Mouse (Mus musculus) adrenal gland (tissue): ENCODE data around the gene Hist2h3c2.
"Not testable (repeated sequence)": the region's sequence is repeated elsewhere in the genome, so short reads cannot be mapped to it uniquely, and the experiment has no call there.

Experiments used
- intact Hi-C: fragments of 180-260 bp; cut with DNase I; formaldehyde crosslinking; loops from one replicate; pipeline ENCODE4 v1.15.1; 2025

The Hist2h3c2 gene

DNA sequence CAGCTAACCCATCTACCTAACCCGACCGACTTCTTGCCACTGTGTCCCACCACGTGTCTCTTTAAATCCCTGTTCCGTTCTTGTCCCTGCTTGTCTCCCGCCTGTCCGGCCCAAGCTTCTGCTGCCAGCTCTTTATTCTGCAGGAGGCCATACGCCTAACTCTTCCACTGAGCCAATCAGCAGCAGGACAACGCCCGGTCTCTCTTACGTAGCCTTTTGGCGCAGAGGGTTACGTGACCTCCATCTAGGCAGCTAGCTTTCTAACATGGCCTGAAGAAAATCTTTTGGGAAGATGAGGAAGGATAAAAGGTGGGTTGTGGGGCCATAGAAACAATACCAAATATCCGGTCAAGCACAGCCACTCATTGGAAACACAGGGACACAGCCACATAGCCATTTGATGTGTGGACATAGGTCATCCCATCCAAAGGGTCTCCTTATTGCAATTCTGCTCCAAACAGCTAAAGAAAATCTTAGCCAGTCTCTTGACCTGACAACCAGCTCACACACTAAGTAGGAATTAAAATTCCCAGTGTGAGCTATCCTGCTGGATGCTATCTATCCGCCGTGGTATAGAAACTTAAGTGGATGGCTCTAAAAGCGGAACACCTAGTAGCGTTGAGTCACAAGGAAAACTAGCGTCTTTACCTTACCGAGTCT, 23.4 kb upstream of the Hist2h3c2 start:
- intact Hi-C loops = loop anchor here (5.0 kb wide), 1 partner anchor 45 kb away; the partner anchor contains the start of genes Bola1 and Hist2h2ab

GRCm38 (mm10) chr3:96261623-96262022, 22.7 kb upstream of the Hist2h3c2 start:
- intact Hi-C loops = loop anchor here (5.0 kb wide), 1 partner anchor 44 kb away; the partner anchor contains the start of genes Bola1 and Hist2h2ab

DNA sequence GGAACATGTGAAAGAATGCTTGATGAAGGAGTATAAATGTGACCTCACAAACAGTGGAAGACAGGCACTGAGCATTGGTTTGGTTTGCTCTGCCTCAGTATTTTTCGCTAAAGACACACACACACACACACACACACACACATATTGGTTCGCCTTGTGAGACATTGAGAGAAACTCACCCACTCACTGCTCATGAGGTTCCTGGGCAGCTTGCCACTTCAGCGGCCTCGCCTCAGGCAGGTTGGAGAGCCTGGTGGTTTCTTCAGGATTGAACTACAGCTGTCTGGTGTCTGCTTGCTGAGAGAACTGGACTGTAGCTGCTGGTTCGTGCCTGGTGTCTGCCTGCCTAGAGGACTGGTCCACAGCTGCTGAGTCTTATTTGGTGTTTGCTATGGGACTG, 21.3 kb upstream of the Hist2h3c2 start:
- intact Hi-C loops = loop anchor here (5.0 kb wide), 1 partner anchor 43 kb away; the partner anchor contains the start of genes Bola1 and Hist2h2ab

GRCm38 (mm10) chr3:96257190-96257589, 18.3 kb upstream of the Hist2h3c2 start:
- intact Hi-C loops = no loop called here

- intact Hi-C loops = no loop called here
Measured at GRCm38 (mm10) chr3:96255926-96256593, 17.1 kb upstream of the Hist2h3c2 start.

GRCm38 (mm10) chr3:96254683-96255355, 15.9 kb upstream of the Hist2h3c2 start:
- intact Hi-C loops = no loop called here

- intact Hi-C loops = no loop called here
Measured at GRCm38 (mm10) chr3:96251787-96252186, 12.9 kb upstream of the Hist2h3c2 start.

DNA sequence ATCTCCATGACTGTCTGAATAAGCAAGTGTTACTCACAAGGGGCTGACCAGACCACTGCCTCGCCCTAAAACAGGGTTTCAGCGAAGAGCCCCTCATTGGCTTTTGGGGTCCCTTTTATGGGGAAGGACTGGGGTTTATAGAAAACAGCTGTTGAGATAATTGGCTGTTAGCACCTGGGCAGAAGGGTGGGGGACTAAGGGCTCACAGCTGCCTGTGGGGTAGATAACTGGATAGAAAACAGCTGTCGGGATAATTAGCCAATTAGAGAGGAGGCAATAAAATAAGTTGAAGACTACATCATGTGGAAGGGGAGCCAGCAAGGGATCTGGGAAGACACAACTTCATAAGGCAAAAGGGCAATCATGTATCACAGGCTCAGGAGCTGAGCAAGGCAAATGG, 12.0 kb upstream of the Hist2h3c2 start:
- intact Hi-C loops = no loop called here

- intact Hi-C loops = no loop called here
Measured at GRCm38 (mm10) chr3:96249034-96249345, 10.1 kb upstream of the Hist2h3c2 start.

DNA sequence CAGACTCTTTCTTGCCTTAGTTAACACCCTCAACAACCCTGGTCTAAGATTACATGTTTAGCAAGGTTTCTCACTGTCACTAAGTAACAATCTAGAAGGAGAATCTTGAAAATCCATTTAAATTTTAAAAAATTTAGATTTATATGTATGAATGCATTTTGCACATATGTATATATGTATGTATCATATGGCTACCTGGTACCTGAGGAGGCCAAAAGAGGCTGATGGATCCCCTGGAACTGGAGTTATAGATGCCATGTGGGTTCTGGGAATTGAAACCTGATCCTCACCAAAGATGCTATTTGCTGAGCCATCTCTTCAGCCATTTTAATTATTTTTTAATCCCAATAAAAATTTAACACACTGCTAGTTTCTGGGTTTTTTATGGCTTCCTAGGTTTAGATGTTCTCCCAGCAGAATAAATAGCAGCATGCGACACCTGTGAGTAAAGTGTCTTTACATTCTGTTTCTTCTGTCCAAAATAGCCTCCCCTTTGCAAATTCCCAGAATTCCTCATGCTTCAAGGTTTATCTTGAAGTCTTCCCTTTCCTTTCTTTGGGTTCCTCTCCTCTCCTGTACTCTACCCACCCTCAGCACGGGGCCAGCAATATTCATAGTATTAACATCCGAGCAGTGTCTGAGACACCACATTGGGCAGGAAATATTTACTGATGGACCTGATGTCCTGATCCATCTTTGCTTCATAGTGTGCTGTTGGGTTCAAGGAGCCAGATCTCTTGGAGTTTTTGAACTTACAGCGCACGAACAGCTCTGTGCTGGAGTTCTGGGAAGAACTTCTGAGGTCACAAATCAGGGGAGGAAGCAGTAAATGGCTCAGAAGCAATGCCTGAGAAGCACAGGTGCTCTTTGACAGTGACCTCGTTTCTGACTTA, 9.5 kb upstream of the Hist2h3c2 start:
- intact Hi-C loops = no loop called here

DNA sequence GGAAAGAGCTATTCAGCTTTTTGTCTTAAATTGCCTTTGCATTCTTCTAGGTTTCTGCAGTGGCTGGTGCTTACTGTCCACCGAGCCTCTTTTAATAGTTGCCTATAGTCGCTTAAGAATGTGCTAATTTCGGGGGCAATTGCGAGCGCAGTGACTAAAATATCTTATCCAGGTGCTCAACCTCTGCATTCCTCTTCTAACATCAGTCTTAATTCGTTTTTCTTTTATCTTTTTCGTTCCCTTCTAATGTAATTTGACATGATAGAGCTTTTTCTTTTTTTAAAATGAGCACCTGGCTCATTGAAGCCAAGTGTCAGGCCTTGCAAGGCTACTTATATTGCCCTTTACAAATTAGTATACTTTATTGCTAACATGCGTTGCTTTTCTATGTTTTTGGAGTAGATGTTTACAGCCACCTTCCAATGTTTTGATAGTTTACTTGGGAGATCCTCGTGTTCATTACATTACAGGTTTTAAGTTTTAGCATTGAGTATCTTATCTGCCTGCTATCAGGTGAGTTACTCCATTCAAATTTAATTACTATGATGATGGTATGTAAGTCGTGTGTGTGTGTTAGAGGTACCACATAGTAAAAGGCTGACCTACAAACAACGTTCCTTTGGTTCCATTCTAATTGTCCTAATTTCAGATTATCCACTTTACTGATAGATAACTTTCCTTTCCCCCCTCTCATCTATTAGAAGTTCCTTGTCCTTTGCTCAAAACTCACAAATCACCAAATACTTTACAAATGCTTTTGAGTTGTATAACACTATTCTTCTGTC, 8.6 kb upstream of the Hist2h3c2 start:
- intact Hi-C loops = no loop called here

- intact Hi-C loops = not testable (repeated sequence)
Measured at GRCm38 (mm10) chr3:96246427-96246856, 7.5 kb upstream of the Hist2h3c2 start, which contains the start of gene Hist2h3c1. Gene Hist2h3c1, plus strand, starts transcription at chr3:96246685.

DNA sequence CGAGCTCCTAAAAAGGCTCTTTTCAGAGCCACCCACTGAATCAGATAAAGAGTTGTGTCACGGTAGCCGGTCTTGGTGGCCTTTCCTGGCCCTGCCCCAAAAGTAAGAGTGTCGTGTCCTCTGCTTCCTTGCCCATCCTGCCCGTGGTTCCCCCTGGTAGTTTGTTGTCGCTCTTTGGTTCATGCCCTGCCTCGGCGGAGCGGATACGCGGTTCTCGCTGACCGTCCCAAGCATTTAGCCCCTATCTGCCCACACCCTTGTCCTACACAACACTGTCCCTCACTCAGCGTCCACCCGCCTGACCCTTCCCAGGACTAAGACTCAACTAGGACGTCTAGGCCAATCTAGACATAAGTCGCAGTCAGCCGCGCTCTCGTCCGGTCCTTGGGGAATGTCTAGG, 7.1 kb upstream of the Hist2h3c2 start:
- intact Hi-C loops = not testable (repeated sequence)

GRCm38 (mm10) chr3:96245003-96245886, 6.3 kb upstream of the Hist2h3c2 start, which contains the start of gene Hist2h2aa1:
Gene Hist2h2aa1, plus strand, starts transcription at chr3:96245497.
- intact Hi-C loops = loop anchor here (2.0 kb wide), 1 partner anchor 24 kb away; the partner anchor contains the start of genes Hist2h2ac and Hist2h2be

DNA sequence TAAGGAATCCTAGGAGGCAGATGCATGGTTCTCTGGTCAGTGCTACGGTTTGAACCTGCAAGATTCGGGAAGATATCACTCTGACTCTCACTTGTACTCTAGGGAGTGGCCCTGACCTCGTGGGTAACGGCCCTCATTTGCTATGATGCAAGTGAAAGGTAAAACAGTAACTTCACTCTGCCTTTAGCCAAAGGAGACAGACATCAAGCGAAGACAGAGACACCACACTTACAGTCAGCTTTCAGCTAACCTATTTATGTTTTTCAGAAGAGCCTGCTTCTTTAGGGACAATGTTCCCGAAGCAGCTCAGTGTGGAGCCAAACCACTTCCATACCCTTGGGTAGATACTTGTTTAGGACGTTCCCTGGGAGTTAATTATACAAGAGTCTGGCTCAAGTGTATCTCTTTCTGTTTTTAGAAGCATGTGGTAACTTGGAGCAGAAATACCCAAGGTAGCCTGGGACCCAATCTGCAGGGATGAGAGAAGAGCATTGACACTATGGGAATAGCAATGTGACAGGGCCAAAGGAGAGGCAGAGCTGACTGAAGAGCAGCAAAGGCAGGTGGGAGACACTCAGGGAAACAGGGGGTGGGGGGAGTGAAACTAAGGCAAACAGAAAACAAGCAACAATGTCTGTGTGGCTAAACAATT, 5.1 kb upstream of the Hist2h3c2 start:
- intact Hi-C loops = loop anchor here (2.0 kb wide), 1 partner anchor 23 kb away; the partner anchor contains the start of genes Hist2h2ac and Hist2h2be

DNA sequence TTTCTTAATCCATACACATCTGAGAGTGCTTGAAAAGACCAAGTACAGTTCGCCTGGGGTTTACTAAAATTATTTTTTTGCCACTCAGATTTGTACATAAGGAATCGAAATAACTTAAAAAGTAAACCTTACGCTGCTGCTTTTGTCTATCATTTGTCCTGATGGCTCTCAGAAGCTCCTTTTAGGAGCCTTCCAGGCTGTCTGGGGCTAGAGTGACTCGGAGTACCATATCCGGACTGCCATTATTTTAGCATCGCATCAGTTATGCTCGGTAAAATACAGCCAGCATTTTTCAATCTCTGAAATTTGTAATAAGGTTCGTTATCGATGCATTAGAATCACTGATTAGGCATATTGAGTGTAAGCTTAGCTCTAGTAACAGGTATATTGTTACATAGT, 1.9 kb upstream of the Hist2h3c2 start:
- intact Hi-C loops = no loop called here

- intact Hi-C loops = not testable (repeated sequence)
Measured at GRCm38 (mm10) chr3:96239949-96240798, 1.2 kb upstream of the Hist2h3c2 start, which contains the start of gene Hist2h2aa2. Gene Hist2h2aa2, minus strand, starts transcription at chr3:96240276.
